Mouse (Mus musculus): Measurements from ENCODE around the gene Schip1. TPM values are rescaled to one million over a fixed set of nuclear protein-coding genes. Genes with fewer than 3 reads are reported as not detected.

Gene Schip1
- polyA plus RNA-seq, 1 experiment from 2014 or later, result 76.9 TPM

DNA sequence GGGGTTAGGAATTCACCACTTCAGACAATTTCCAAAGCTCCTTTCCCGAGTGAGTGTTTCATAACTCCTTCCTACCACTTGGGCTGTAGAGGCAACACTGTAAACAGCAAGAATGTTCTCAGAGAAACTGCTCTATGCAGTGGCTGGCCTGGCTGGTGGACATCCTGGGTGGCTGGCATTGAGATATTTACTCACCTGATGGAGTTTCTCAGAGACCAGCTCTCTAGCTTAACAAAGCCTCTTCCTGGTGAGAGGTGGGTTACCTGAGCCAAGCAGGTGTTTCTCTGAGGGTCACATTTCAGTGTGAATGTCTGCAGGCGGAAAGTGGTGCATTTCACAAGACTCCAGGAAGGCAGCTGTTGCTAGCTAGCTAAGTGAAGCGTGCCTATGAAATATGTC, 508.6 kb downstream of the Schip1 start:
- Histone ChIP-seq H3K4me1 (replicated peaks; ENCODE audit: control insufficient read depth, insufficient read depth, low read length) (peaks cover 18% of the 10 kb centered on the region; the same call in 1 of the 2 replicates), H3K27me3 (ENCODE audit: control insufficient read depth, insufficient read depth, low read length) (no peaks in the 10 kb centered on the region), H3K36me3 (ENCODE audit: control insufficient read depth, insufficient read depth, low read length) (no peaks in the 10 kb centered on the region), H3K9ac (ENCODE audit: low read length) (peak overlapping the region; percentile 32; the same call in 1 of the 2 replicates), H3K4me3 (ENCODE audit: low read depth, low read length) (peak overlapping the region; percentile 40), H3K9me3 (ENCODE audit: control insufficient read depth, low read length) (no peaks in the 10 kb centered on the region), H3K27ac (ENCODE audit: low read depth, low read length) (peak overlapping the region; percentile 92), H3K4me2 (ENCODE audit: low read depth, low read length, severe bottlenecking) (peak overlapping the region; percentile 63)
- DNase-seq (ENCODE audit: low spot score), result no peak
- ATAC-seq (replicated peaks; ENCODE audit: low FRiP score), result no peak
- 63% methylated on average over 3 of the region's 3 CpGs for WGBS

DNA sequence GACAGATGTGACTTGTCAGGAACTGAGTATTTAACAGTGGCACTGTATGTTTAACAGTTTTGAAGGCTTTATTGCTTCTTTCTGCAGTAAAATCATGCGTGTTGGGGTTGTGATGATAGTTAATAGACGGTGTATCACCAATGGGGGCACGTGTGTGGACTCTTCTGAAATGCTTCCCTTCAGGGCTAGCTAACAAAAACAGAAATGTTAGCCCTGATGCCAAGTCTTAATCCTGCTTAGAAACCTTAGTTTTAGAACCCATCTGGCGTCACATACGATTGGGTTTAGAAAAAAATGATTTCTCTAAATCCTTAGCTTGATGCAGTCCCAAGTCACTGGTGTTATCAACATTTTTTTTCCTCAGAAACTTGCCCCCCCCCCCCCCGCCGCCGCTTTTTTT, 509.5 kb downstream of the Schip1 start:
- Histone ChIP-seq H3K27me3 (ENCODE audit: control insufficient read depth, insufficient read depth, low read length) (no peaks in the 10 kb centered on the region), H3K9ac (ENCODE audit: low read length) (no peak overlapping the region), H3K27ac (ENCODE audit: low read depth, low read length) (no peak overlapping the region), H3K9me3 (ENCODE audit: control insufficient read depth, low read length) (no peaks in the 10 kb centered on the region), H3K4me2 (ENCODE audit: low read depth, low read length, severe bottlenecking) (peak overlapping the region; percentile 63; the same call in 1 of the 2 replicates), H3K4me1 (replicated peaks; ENCODE audit: control insufficient read depth, insufficient read depth, low read length) (peaks cover 18% of the 10 kb centered on the region; the same call in 1 of the 2 replicates), H3K36me3 (ENCODE audit: control insufficient read depth, insufficient read depth, low read length) (no peaks in the 10 kb centered on the region; the same call in 1 of the 2 replicates), H3K4me3 (ENCODE audit: low read depth, low read length) (peak overlapping the region; percentile 40)
- no peak for ATAC-seq (replicated peaks; ENCODE audit: low FRiP score)
- WGBS, result 48% methylated on average over 8 of the region's 8 CpGs
- DNase-seq (ENCODE audit: low spot score), result no peak

DNA sequence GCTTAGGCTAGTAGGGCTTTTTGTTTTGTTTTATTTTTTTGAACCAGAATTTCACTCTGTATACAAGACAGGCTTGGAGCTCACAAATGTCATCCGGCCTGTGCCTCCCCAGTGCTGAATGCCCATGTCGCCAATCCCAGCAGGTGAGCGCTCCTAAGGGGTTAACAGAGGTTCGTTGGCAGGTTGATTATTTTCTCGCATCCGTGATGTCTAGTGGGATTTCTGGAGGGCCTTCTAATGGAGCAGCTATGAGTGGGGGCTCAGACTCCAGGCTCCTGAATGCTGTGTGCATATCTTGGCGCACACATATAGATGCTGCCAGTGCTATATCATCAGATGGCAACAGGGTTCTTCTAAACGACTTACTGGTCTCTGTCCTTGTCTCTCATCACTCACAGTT, 510.0 kb downstream of the Schip1 start:
- Histone ChIP-seq H3K4me2 (ENCODE audit: low read depth, low read length, severe bottlenecking) (peak overlapping the region; percentile 63; the same call in 1 of the 2 replicates), H3K27me3 (ENCODE audit: control insufficient read depth, insufficient read depth, low read length) (no peaks in the 10 kb centered on the region), H3K4me3 (ENCODE audit: low read depth, low read length) (no peak overlapping the region), H3K9ac (ENCODE audit: low read length) (no peak overlapping the region), H3K36me3 (ENCODE audit: control insufficient read depth, insufficient read depth, low read length) (no peaks in the 10 kb centered on the region; the same call in 1 of the 2 replicates), H3K9me3 (ENCODE audit: control insufficient read depth, low read length) (no peaks in the 10 kb centered on the region), H3K27ac (ENCODE audit: low read depth, low read length) (no peak overlapping the region), H3K4me1 (replicated peaks; ENCODE audit: control insufficient read depth, insufficient read depth, low read length) (peaks cover 18% of the 10 kb centered on the region; the same call in 1 of the 2 replicates)
- WGBS, result 68% methylated on average over 8 of the region's 8 CpGs
- no peak for ATAC-seq (replicated peaks; ENCODE audit: low FRiP score)
- DNase-seq (ENCODE audit: low spot score), result no peak

DNA sequence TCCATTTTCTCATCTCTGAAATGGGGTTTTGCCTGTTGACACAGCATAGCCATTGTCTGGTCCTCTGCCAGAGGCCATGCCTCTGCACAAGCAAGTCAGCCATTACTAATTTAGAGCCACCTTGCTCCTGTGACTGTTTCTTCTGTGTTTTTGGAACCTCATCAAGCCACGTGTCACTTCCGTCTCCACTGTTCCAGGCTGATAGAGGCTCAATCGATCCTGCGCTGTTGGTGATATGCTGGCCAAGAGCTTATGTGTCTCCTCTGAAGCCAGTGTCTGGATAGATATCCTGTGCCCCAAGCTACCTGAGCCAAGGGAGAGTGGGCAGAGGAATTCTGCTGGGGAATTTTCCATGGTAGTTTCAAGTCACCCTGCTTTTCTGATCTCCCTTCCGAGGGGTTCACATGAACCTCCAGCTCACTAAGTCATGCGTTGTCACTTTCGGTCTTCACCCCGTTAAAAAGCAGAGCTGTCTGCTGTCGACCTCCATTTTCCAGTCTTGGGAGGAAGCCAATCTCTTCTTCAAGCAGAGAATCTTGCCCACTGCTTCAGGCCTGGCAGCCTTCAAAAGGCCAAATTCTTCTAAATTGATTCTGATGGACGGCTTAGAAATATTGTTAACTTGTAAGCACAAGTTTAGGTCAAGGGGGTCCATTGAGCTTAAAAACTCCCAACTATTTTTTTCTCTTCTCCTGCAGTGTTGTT, 511.2 kb downstream of the Schip1 start:
- WGBS, result 78% methylated on average over 10 of the region's 10 CpGs
- Histone ChIP-seq H3K4me2 (ENCODE audit: low read depth, low read length, severe bottlenecking) (no peak overlapping the region), H3K27me3 (ENCODE audit: control insufficient read depth, insufficient read depth, low read length) (no peaks in the 10 kb centered on the region), H3K27ac (ENCODE audit: low read depth, low read length) (no peak overlapping the region), H3K4me1 (replicated peaks; ENCODE audit: control insufficient read depth, insufficient read depth, low read length) (peaks cover 18% of the 10 kb centered on the region; the same call in 1 of the 2 replicates), H3K9ac (ENCODE audit: low read length) (no peak overlapping the region), H3K9me3 (ENCODE audit: control insufficient read depth, low read length) (no peaks in the 10 kb centered on the region), H3K36me3 (ENCODE audit: control insufficient read depth, insufficient read depth, low read length) (no peaks in the 10 kb centered on the region; the same call in 1 of the 2 replicates), H3K4me3 (ENCODE audit: low read depth, low read length) (no peak overlapping the region)
- DNase-seq (ENCODE audit: low spot score) (peak; percentile 21), ATAC-seq (replicated peaks; ENCODE audit: low FRiP score) (no peak)

DNA sequence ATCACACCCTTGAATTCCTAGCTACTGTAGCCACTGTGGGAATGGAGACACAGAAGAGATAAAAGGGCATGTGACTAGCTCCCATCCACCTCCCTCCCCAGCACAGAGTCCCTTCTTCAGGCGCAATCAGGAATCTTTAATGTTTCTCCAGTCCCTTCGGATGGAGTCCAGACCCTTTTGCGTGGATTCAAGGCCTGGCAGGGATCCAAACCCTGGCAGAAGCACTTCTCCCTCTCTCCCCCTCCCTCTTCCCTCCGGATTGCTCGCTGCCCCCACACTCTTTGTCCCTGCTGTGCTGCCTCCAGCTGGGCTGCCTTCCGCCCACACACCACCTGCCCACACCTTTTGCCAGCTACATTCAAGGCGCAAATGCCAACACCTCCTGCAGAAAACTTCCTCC, 511.8 kb downstream of the Schip1 start:
- Histone ChIP-seq H3K27ac (ENCODE audit: low read depth, low read length) (no peak overlapping the region), H3K36me3 (ENCODE audit: control insufficient read depth, insufficient read depth, low read length) (no peaks in the 10 kb centered on the region; the same call in 1 of the 2 replicates), H3K9me3 (ENCODE audit: control insufficient read depth, low read length) (no peaks in the 10 kb centered on the region), H3K4me1 (replicated peaks; ENCODE audit: control insufficient read depth, insufficient read depth, low read length) (peaks cover 18% of the 10 kb centered on the region; the same call in 1 of the 2 replicates), H3K9ac (ENCODE audit: low read length) (peak overlapping the region; percentile 0; the same call in 1 of the 2 replicates), H3K4me3 (ENCODE audit: low read depth, low read length) (no peak overlapping the region), H3K27me3 (ENCODE audit: control insufficient read depth, insufficient read depth, low read length) (no peaks in the 10 kb centered on the region), H3K4me2 (ENCODE audit: low read depth, low read length, severe bottlenecking) (no peak overlapping the region)
- DNase-seq (ENCODE audit: low spot score), result no peak
- 19% methylated on average over 7 of the region's 7 CpGs for WGBS
- ATAC-seq (replicated peaks; ENCODE audit: low FRiP score), result 0 out of 2 replicates have a peak, but pooled peaks have one; percentile 12

DNA sequence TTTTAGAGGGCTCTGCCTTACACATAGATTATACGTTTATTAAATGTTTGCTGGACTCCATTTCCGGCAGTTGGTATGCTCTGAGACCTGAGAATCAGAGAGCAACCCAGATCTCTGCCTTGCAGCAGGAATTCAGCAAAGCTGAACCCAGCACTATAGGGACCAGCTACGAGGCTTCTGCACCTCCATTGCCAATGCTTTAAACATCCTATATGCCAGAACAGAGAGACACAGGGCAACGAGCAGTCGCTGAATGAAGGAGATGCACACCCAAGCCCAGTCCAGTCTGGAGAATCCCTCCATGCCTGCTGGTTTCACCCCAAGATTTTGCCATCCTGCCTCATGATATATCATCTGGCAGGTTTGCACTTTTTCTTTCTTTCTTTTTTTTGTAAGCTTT, 512.3 kb downstream of the Schip1 start:
- Histone ChIP-seq H3K4me1 (replicated peaks; ENCODE audit: control insufficient read depth, insufficient read depth, low read length) (peaks cover 18% of the 10 kb centered on the region; the same call in 1 of the 2 replicates), H3K27me3 (ENCODE audit: control insufficient read depth, insufficient read depth, low read length) (no peaks in the 10 kb centered on the region), H3K36me3 (ENCODE audit: control insufficient read depth, insufficient read depth, low read length) (no peaks in the 10 kb centered on the region; the same call in 1 of the 2 replicates), H3K9ac (ENCODE audit: low read length) (no peak overlapping the region; the same call in 1 of the 2 replicates), H3K27ac (ENCODE audit: low read depth, low read length) (no peak overlapping the region), H3K9me3 (ENCODE audit: control insufficient read depth, low read length) (no peaks in the 10 kb centered on the region), H3K4me3 (ENCODE audit: low read depth, low read length) (no peak overlapping the region), H3K4me2 (ENCODE audit: low read depth, low read length, severe bottlenecking) (no peak overlapping the region)
- ATAC-seq (replicated peaks; ENCODE audit: low FRiP score) (no peak), DNase-seq (ENCODE audit: low spot score) (peak; percentile 25)
- 73% methylated on average over 5 of the region's 5 CpGs for WGBS

DNA sequence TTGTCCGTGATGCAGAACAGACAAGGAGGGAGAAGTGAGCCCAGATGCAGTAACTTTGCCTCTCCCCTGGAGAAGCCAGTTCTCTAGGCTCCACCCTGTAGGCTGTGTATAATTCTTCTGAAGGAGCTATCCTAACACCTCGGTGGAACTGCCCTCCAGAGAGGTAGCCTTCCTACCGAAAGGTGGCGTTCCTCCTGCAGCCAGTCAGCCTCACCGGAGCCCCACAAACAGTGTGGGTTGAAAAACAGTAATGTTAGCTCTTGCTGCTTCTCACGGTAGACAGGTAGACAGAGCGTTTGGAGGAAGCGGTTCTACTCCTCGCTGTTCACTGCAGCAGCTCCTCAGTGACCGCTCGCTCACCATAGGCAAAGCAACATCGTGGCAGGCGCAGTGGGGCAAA, 517.0 kb downstream of the Schip1 start:
- Histone ChIP-seq H3K9me3 (ENCODE audit: control insufficient read depth, low read length) (no peaks in the 10 kb centered on the region), H3K4me3 (ENCODE audit: low read depth, low read length) (no peak overlapping the region), H3K4me1 (replicated peaks; ENCODE audit: control insufficient read depth, insufficient read depth, low read length) (peaks cover 19% of the 10 kb centered on the region), H3K27me3 (ENCODE audit: control insufficient read depth, insufficient read depth, low read length) (no peaks in the 10 kb centered on the region), H3K9ac (ENCODE audit: low read length) (no peak overlapping the region), H3K36me3 (ENCODE audit: control insufficient read depth, insufficient read depth, low read length) (no peaks in the 10 kb centered on the region; the same call in 1 of the 2 replicates), H3K27ac (ENCODE audit: low read depth, low read length) (no peak overlapping the region), H3K4me2 (ENCODE audit: low read depth, low read length, severe bottlenecking) (no peak overlapping the region)
- no peak for DNase-seq (ENCODE audit: low spot score)
- WGBS, result 72% methylated on average over 13 of the region's 13 CpGs
- ATAC-seq (replicated peaks; ENCODE audit: low FRiP score), result no peak

DNA sequence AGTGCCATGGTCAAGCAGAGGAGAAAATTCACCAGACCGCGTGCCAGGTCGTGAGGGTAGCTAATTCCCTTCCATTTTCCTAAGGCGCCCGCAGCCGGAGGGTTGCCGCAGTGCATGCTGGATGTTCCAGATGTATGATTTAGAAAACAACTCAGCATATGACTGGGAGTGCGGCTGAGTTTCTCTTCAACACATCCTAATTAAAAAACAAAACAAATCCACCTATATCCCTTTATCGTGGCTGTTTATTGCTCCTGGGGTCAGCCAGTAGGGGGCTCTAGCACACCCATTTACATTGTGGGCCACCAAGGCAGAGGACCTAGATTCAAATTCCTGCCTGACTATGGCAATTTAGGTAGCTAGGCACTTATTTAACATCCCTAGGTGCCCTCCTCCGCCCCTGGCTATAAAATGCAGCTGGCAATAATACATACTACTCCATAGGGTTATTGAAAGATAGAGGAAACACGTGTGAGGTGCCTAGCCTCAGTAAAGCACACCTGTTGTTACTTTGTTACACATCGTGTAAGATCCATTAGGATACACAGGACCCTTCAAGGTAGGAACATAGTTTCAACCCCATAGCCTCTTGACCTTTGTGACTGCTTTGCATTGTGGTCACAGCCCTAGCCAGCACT, 517.6 kb downstream of the Schip1 start:
- Histone ChIP-seq H3K4me3 (ENCODE audit: low read depth, low read length) (no peak overlapping the region), H3K4me1 (replicated peaks; ENCODE audit: control insufficient read depth, insufficient read depth, low read length) (peaks cover 21% of the 10 kb centered on the region), H3K9me3 (ENCODE audit: control insufficient read depth, low read length) (no peaks in the 10 kb centered on the region), H3K9ac (ENCODE audit: low read length) (no peak overlapping the region), H3K36me3 (ENCODE audit: control insufficient read depth, insufficient read depth, low read length) (no peaks in the 10 kb centered on the region; the same call in 1 of the 2 replicates), H3K4me2 (ENCODE audit: low read depth, low read length, severe bottlenecking) (no peak overlapping the region), H3K27me3 (ENCODE audit: control insufficient read depth, insufficient read depth, low read length) (no peaks in the 10 kb centered on the region), H3K27ac (ENCODE audit: low read depth, low read length) (peak overlapping the region; percentile 77; the same call in 1 of the 2 replicates)
- no peak for DNase-seq (ENCODE audit: low spot score)
- WGBS, result 74% methylated on average over 12 of the region's 12 CpGs
- ATAC-seq (replicated peaks; ENCODE audit: low FRiP score), result no peak; the same call in 1 of the 2 replicates
